Mouse (Mus musculus) liver, embryonic 14.5 days (tissue): ENCODE results near the gene Mpp3. TPM values are rescaled to one million over a fixed set of nuclear protein-coding genes. Genes with fewer than 3 reads are reported as not detected.
A peak's percentile ranks its signal among the peaks of the same experiment; 100 is the strongest.

Source experiments
- ATAC-seq: fragments of 200-750 bp; cut with Nextera tagmentation; 2 replicates; pipeline ENCODE4 v1.8.0; 2017; ENCODE audit warnings: moderate number of reproducible peaks, mild to moderate bottlenecking, moderate library complexity; ENCODE audit not compliant: insufficient read depth
- DNase-seq, 3 experiments: peaks; one replicate each; pipeline ENCODE4 v3.0.0-alpha.2; 2012 to 2013; ENCODE audit warnings: low read depth in 3 of 3, low spot score in 3 of 3
- H3K27ac ChIP-seq: fragments of 300-500 bp; sonication (generic); 2 replicates; pipeline ENCODE4 v1.5.1; 2014; ENCODE audit warnings: moderate library complexity, mild to moderate bottlenecking, control low read depth, inconsistent platforms
- H3K27me3 ChIP-seq: fragments of 300-500 bp; sonication (generic); 2 replicates; pipeline ENCODE4 v1.6.1; 2014; ENCODE audit warnings: mild to moderate bottlenecking, low read length, moderate library complexity; ENCODE audit not compliant: control insufficient read depth, insufficient read depth
- H3K36me3 ChIP-seq: fragments of 300-500 bp; sonication (generic); replicated peaks from 2 replicates; pipeline ENCODE4 v1.6.1; 2014; ENCODE audit warnings: low read depth; ENCODE audit not compliant: control insufficient read depth, insufficient read depth
- H3K4me1 ChIP-seq, 2 experiments: fragments of 200-500 bp in 1 of 2; fragments of 300-500 bp in 1 of 2; sonication (generic) in 1 of 2; replicated peaks; 2 replicates each; pipeline ENCODE4 v1.6.1; 2012 to 2014; ENCODE audit warnings: antibody characterized with exemption in 1 of 2, inconsistent platforms in 1 of 2, low read length in 1 of 2; ENCODE audit not compliant: control insufficient read depth in 2 of 2, insufficient read depth in 2 of 2
- H3K4me2 ChIP-seq: fragments of 300-500 bp; sonication (generic); 2 replicates; pipeline ENCODE4 v1.6.1; 2014; ENCODE audit warnings: low read depth, mild to moderate bottlenecking, control low read depth, moderate library complexity
- H3K4me3 ChIP-seq, 2 experiments: fragments of 200-500 bp in 1 of 2; fragments of 300-500 bp in 1 of 2; sonication (generic) in 1 of 2; 2 replicates each; pipeline ENCODE4 v1.5.1; 2012 to 2014; ENCODE audit warnings: low read depth in 2 of 2, low read length in 2 of 2, mild to moderate bottlenecking in 2 of 2, control low read depth in 1 of 2, inconsistent platforms in 1 of 2, moderate library complexity in 1 of 2; ENCODE audit not compliant: insufficient read depth in 1 of 2
- H3K9ac ChIP-seq: fragments of 300-500 bp; sonication (generic); replicated peaks from 2 replicates; pipeline ENCODE4 v1.6.1; 2014; ENCODE audit warnings: mild to moderate bottlenecking, control low read depth, moderate library complexity
- H3K9me3 ChIP-seq: fragments of 300-500 bp; sonication (generic); 2 replicates; pipeline ENCODE4 v1.6.1; 2016; ENCODE audit warnings: low read length, mixed read lengths; ENCODE audit not compliant: control insufficient read depth
- CTCF ChIP-seq: IDR thresholded peaks from 2 replicates; pipeline ENCODE4 v1.5.1; 2016; ENCODE audit warnings: antibody characterized with exemption, low read depth, control low read depth
- EP300 ChIP-seq: IDR thresholded peaks from 2 replicates; pipeline ENCODE4 v1.6.1; 2016; ENCODE audit warnings: antibody characterized with exemption, low read depth
- WGBS: fragments of 180-500 bp; shearing (Covaris S2); extraction: QIAGEN DNeasy Blood & Tissue Kit; methylation state at CpG from one replicate; pipeline ENCODE4 v1.1.7; 2014; ENCODE audit not compliant: insufficient replicate concordance; 5-methylcytosine and 5-hydroxymethylcytosine counted together
- polyA plus RNA-seq, 2 experiments: library from polyadenylated mRNA; depleted of rRNA in 1 of 2; stranded (reverse) in 1 of 2; unstranded in 1 of 2; fragments of >200 nt; fragmentation: Nextera tagmentation in 1 of 2; extraction: Ambion mirVana in 1 of 2; gene quantifications; 2 replicates each; pipeline versions ENCODE4 v1.2.1 to v1.2.3; 2012 to 2014

The Mpp3 gene
- polyA plus RNA-seq, 2 experiments, result 0.21 TPM; not detected in 1

DNA sequence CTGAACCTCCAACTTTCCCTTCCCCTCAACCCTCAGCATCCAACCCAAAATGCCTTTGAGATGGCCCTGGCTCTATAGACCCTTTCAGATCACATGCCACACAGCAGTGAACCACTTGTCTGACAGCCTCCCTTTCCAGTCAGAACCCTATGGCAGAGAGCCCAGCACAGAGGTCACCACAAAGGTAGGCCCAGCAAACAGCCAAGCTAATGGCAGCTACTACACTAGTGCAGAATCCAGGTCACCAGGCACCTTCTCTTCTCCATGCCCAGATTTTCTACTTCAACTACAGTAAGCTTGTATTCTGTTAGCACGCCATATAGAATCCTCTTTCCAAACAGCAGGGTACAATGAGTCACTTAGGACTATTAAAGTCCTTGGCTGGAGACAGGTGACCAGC, 12.1 kb downstream of the Mpp3 start:
- no peaks in the 10 kb centered on the region for H3K36me3 ChIP-seq
- H3K4me2 ChIP-seq, result no peak overlapping the region
- DNase-seq, result no peak
- no peak overlapping the region for H3K27ac ChIP-seq
- no peak overlapping the region for H3K9ac ChIP-seq
- no peaks in the 10 kb centered on the region for H3K4me1 ChIP-seq
- WGBS, result 52% methylated on average over 1 of the region's 1 CpGs
- no peak for TF ChIP-seq CTCF
- no peak for TF ChIP-seq EP300
- no peak overlapping the region for H3K4me3 ChIP-seq
- no peak for ATAC-seq
- H3K27me3 ChIP-seq, result no peaks in the 10 kb centered on the region
- no peaks in the 10 kb centered on the region for H3K9me3 ChIP-seq

DNA sequence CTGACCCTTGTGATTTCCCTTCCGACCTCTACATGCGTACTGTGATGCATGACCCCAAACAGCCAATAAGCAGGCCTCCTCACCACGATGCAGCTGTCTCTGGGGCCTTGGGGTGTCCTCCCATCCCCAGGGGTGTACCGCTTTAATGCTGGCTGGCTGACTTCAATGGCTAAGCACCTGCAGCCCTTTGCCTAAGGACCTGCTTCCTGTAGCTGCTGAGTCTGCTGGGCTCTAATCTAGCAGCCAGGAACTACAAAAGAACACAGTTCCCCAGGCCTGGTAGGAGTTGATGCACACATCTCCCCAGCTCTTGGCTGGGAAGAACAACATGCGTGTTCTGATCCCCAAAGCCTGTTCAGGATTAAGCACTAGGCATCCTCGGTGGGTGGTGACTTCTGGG, 12.8 kb downstream of the Mpp3 start:
- no peaks in the 10 kb centered on the region for H3K9me3 ChIP-seq
- ATAC-seq (no peak), DNase-seq (no peak)
- no peaks in the 10 kb centered on the region for H3K4me1 ChIP-seq
- no peak overlapping the region for H3K27ac ChIP-seq
- TF ChIP-seq CTCF, result no peak
- TF ChIP-seq EP300, result no peak
- no peak overlapping the region for H3K4me3 ChIP-seq
- no peak overlapping the region for H3K9ac ChIP-seq
- 61% methylated on average over 6 of the region's 6 CpGs for WGBS
- H3K4me2 ChIP-seq, result no peak overlapping the region
- H3K27me3 ChIP-seq, result no peaks in the 10 kb centered on the region
- no peaks in the 10 kb centered on the region for H3K36me3 ChIP-seq

DNA sequence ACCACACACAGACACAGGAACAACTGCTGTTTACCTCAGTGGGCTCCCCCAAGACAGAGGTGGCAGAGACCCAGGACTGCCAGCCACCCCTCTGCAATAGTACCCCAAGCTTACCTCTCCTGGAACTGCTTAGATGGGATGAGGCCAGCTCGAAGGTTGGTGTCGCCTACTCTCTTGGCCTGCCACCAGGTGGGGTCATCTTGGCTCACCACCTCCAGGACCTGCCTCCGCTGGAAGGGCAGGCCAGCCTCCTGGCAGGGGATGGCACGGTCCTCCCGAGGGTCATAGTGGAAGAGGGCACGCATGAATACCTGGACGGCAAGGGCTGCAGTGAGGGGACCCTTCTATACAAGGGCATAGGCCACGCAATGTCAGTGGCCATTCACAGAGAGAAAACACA, 15.1 kb downstream of the Mpp3 start:
- no peaks in the 10 kb centered on the region for H3K4me1 ChIP-seq
- H3K27me3 ChIP-seq, result no peaks in the 10 kb centered on the region
- TF ChIP-seq CTCF (peak; percentile 18; the same call in 1 of the 2 replicates), EP300 (no peak)
- H3K9ac ChIP-seq, result no peak overlapping the region
- no peak for DNase-seq
- H3K4me2 ChIP-seq, result no peak overlapping the region
- H3K27ac ChIP-seq, result no peak overlapping the region
- ATAC-seq, result no peak
- H3K9me3 ChIP-seq, result no peaks in the 10 kb centered on the region
- 61% methylated on average over 8 of the region's 8 CpGs for WGBS
- H3K4me3 ChIP-seq, result no peak overlapping the region
- no peaks in the 10 kb centered on the region for H3K36me3 ChIP-seq

DNA sequence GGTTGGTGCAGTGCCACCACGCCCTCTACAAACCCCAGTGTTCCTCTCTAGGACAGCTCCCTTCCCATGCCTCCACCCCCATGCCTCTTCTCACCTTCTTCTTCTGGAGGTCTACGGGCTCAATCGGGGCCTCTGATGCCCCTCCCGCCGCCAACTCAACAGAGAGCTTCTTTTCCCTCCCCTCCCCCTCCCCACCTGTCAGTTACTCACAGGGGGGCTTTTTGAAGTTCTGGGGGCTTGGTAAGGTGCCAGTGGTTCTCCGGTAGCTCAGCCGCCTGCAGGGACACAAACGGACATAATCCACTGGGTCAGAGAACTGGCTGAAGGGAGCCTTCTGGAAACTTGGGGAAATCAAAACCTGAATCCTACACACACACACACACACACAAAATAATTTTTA, 16.8 kb downstream of the Mpp3 start:
- H3K4me3 ChIP-seq, result no peak overlapping the region
- no peaks in the 10 kb centered on the region for H3K4me1 ChIP-seq
- no peaks in the 10 kb centered on the region for H3K27me3 ChIP-seq
- no peak for DNase-seq
- ATAC-seq, result no peak
- no peak overlapping the region for H3K27ac ChIP-seq
- H3K9ac ChIP-seq, result no peak overlapping the region
- no peaks in the 10 kb centered on the region for H3K36me3 ChIP-seq
- H3K4me2 ChIP-seq, result no peak overlapping the region
- H3K9me3 ChIP-seq, result no peaks in the 10 kb centered on the region
- no peak for TF ChIP-seq EP300
- 69% methylated on average over 8 of the region's 8 CpGs for WGBS

DNA sequence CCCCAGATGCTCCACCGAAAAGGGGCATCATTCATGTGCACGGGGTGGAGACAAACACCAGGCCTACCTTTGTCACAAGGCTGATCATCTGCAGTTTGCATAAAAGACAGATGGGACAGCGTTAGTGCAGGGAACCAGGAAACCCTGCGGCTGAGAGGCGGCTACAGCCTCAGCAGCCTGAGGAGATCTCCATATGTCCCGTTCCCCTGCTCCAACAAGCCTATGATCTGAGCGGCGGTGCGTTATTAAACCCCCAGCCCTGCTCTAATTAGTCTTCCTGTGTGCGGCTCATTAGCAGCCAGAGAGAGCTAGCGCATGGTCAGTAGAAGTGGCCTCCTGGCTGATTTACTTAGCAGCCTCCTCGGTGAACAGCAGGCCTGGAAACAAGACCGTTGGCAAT, 18.1 kb downstream of the Mpp3 start:
- DNase-seq (no peak), ATAC-seq (no peak)
- no peak overlapping the region for H3K9ac ChIP-seq
- H3K9me3 ChIP-seq, result no peaks in the 10 kb centered on the region
- H3K4me1 ChIP-seq, result no peaks in the 10 kb centered on the region
- no peak overlapping the region for H3K4me2 ChIP-seq
- no peak overlapping the region for H3K4me3 ChIP-seq
- H3K36me3 ChIP-seq, result no peaks in the 10 kb centered on the region
- no peak overlapping the region for H3K27ac ChIP-seq
- WGBS, result 79% methylated on average over 13 of the region's 13 CpGs
- no peaks in the 10 kb centered on the region for H3K27me3 ChIP-seq
- TF ChIP-seq EP300 (no peak), CTCF (no peak)
